Mouse (Mus musculus): ENCODE results near the gene Oprd1.

DNA sequence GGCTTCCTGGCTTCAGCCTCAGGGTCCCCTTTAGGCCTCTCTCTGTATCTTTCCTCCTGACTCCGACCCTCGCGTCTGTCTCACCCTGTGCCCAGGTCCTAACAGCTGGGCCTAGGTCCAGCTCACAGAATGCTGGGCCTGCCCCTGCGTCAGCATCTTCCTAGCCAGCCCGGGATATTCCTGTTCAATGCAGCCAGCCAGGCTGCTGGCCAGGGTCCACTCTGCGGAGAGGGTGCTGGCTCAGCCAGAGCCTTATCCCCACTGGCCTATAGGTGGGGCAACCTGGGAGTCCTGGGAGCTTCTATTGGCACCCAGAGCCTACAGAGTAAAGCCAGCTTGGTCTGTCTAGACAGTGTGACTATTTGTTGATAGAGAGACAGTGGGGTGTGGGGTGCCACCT, 71.3 kb downstream of the Oprd1 start:
- TF ChIP-seq CTCF (IDR thresholded peaks at IDR 0.05; ENCODE audit: control insufficient read depth, insufficient read depth, insufficient read length) = no peak
- TF ChIP-seq MYOD1 (IDR thresholded peaks at IDR 0.05; ENCODE audit: control insufficient read depth, insufficient read length, low read depth) = no peak
- no peak for TF ChIP-seq CEBPB (IDR thresholded peaks at IDR 0.05; ENCODE audit: low read depth)
- TF ChIP-seq MAX (IDR thresholded peaks at IDR 0.05) = no peak
